8 mouse cellular contexts compared by ENCODE assay signal in genomic region chr13:23575271-23575851, GRCm38 (mm10). TPM values are rescaled to one million over a fixed set of nuclear protein-coding genes. Genes with fewer than 3 reads are reported as not detected.
DNase-seq lines count a peak whose midpoint lies in the region; ATAC-seq lines count a peak whose summit lies in the region.

Hist1h3d (plus strand) TSS chr13:23575763.

- intact Hi-C loops in left cerebral cortex, postnatal 4 days (cut with DNase I), result no loop called here

- H3K27me3 ChIP-seq in forebrain, embryonic 10.5 days (ENCODE audit: poor library complexity, severe bottlenecking), result no peaks in the 10 kb centered on the region
- no peaks in the 10 kb centered on the region for H3K27me3 ChIP-seq in hindbrain, embryonic 12.5 days
- no peaks in the 10 kb centered on the region for H3K27me3 ChIP-seq in midbrain, embryonic 10.5 days (ENCODE audit: low read depth, poor library complexity, severe bottlenecking)
- H3K27me3 ChIP-seq in splenic B cell, adult 2 months (ENCODE audit: control insufficient read depth, insufficient read depth, low read length, poor library complexity, severe bottlenecking), result no peaks in the 10 kb centered on the region

- peak within 1 kb of the TSS; percentile 62 for H3K4me3 ChIP-seq in forebrain, embryonic 10.5 days
- H3K4me3 ChIP-seq in hindbrain, embryonic 12.5 days, result peak within 1 kb of the TSS; percentile 44
- H3K4me3 ChIP-seq in midbrain, embryonic 10.5 days, result peak within 1 kb of the TSS; percentile 61

- no peaks in the 10 kb centered on the region for H3K9me3 ChIP-seq in forebrain, embryonic 10.5 days
- no peaks in the 10 kb centered on the region for H3K9me3 ChIP-seq in hindbrain, embryonic 12.5 days (replicated peaks)
- no peaks in the 10 kb centered on the region for H3K9me3 ChIP-seq in midbrain, embryonic 10.5 days (replicated peaks)

- peak within 1 kb of the TSS; percentile 63 for H3K9ac ChIP-seq in hindbrain, embryonic 12.5 days

- H3K27ac ChIP-seq in forebrain, embryonic 10.5 days, result peak within 1 kb of the TSS; percentile 95
- H3K27ac ChIP-seq in hindbrain, embryonic 12.5 days, result peak within 1 kb of the TSS; percentile 87
- H3K27ac ChIP-seq in midbrain, embryonic 10.5 days (replicated peaks), result peak within 1 kb of the TSS; percentile 92

- H3K4me2 ChIP-seq in hindbrain, embryonic 12.5 days (replicated peaks), result peak within 1 kb of the TSS; percentile 73

- WGBS in forebrain, embryonic 10.5 days, result under 1% methylated on average over 18 of the region's 18 CpGs
- WGBS in hindbrain, embryonic 12.5 days, result under 1% methylated on average over 18 of the region's 18 CpGs
- under 1% methylated on average over 18 of the region's 18 CpGs for WGBS in midbrain, embryonic 10.5 days

- H3K4me1 ChIP-seq in forebrain, embryonic 10.5 days, result peaks cover 34% of the 10 kb centered on the region
- H3K4me1 ChIP-seq in hindbrain, embryonic 12.5 days, result peaks cover 29% of the 10 kb centered on the region
- peaks cover 39% of the 10 kb centered on the region for H3K4me1 ChIP-seq in midbrain, embryonic 10.5 days

- no peaks in the 10 kb centered on the region for H3K36me3 ChIP-seq in forebrain, embryonic 10.5 days (replicated peaks)
- no peaks in the 10 kb centered on the region for H3K36me3 ChIP-seq in hindbrain, embryonic 12.5 days
- no peaks in the 10 kb centered on the region for H3K36me3 ChIP-seq in midbrain, embryonic 10.5 days
- H3K36me3 ChIP-seq in splenic B cell, adult 2 months (ENCODE audit: control insufficient read depth, insufficient read depth, low read length, poor library complexity, severe bottlenecking), result no peaks in the 10 kb centered on the region

- peak; percentile 56 for DNase-seq in adrenal gland, postnatal 10 days
- no peak for DNase-seq in adrenal gland, adult 18-20 months (ENCODE audit: low spot score in 2 of 2)
- DNase-seq in R1 (ENCODE audit: low read depth, low spot score), result peak; percentile 91
- DNase-seq in forebrain, embryonic 10.5 days (ENCODE audit: extremely low spot score, low spot score), result peak; percentile 57
- DNase-seq in left cerebral cortex, postnatal 4 days, result no peak
- peak; percentile 64 for DNase-seq in midbrain, embryonic 10.5 days (ENCODE audit: low spot score)
- peak; percentile 92 for DNase-seq in splenic B cell, adult 2 months (ENCODE audit: low read depth, low spot score)

- peak; percentile 60 for ATAC-seq in hindbrain, embryonic 12.5 days (ENCODE audit: low FRiP score)

RNA-seq across cellular contexts. Expression of gene Hist1h3d, which starts in this region (rescaled TPM):
- total RNA-seq in adrenal gland, postnatal 10 days (2021), result 10 to 100 TPM; 38.0 to 43.5 TPM
- 1 to 10 TPM; 3.2 to 3.9 TPM for total RNA-seq in adrenal gland, adult 18-20 months (2021)
- polyA plus RNA-seq in forebrain, embryonic 10.5 days (2016; fragmentation: Nextera tagmentation; extraction: Ambion mirVana), result 7.1 and 7.2 TPM in 2 replicates
- 2.2 and 4.8 TPM in 2 replicates for polyA plus RNA-seq in hindbrain, embryonic 12.5 days (2016; fragmentation: Nextera tagmentation; extraction: Ambion mirVana)
- 10 to 100 TPM; 18.8 to 24.3 TPM for total RNA-seq in left cerebral cortex, postnatal 4 days (2021)
- 6.2 and 10.8 TPM in 2 replicates for polyA plus RNA-seq in midbrain, embryonic 10.5 days (2016; fragmentation: Nextera tagmentation; extraction: Ambion mirVana)

Comparison
In these comparisons a context has a peak if more than half of its experiments do, and no peak if none do; other contexts are left out.
1. RNA of gene Hist1h3d (total RNA-seq): 38.0 to 43.5 TPM in adrenal gland, postnatal 10 days and 18.8 to 24.3 TPM in left cerebral cortex, postnatal 4 days; 3.2 to 3.9 TPM in adrenal gland, adult 18-20 months; every median in the first group is over 4 times any median in the second.
2. DNase-seq: peak in adrenal gland, postnatal 10 days (single experiment), R1 (single experiment), forebrain, embryonic 10.5 days (single experiment), midbrain, embryonic 10.5 days (single experiment) and splenic B cell, adult 2 months (single experiment); none in adrenal gland, adult 18-20 months (0 of 2) and left cerebral cortex, postnatal 4 days (single experiment).
3. Peak in every context shown above with its lines, with median percentiles within 50 percentile points of each other: H3K27ac ChIP-seq and H3K4me3 ChIP-seq.